Mouse (Mus musculus) G1E (cell line): ENCODE data around the gene Rsph1.

Experiments
- CTCF ChIP-seq: IDR thresholded peaks from 2 replicates; pipeline ENCODE4 v1.5.1; 2012; ENCODE audit warnings: low read depth, low read length, inconsistent platforms, mixed read lengths
- GATA1 ChIP-seq: IDR thresholded peaks from 2 replicates; pipeline ENCODE4 v1.6.1; 2012; ENCODE audit warnings: borderline replicate concordance, low read length, inconsistent platforms, mixed read lengths

DNA sequence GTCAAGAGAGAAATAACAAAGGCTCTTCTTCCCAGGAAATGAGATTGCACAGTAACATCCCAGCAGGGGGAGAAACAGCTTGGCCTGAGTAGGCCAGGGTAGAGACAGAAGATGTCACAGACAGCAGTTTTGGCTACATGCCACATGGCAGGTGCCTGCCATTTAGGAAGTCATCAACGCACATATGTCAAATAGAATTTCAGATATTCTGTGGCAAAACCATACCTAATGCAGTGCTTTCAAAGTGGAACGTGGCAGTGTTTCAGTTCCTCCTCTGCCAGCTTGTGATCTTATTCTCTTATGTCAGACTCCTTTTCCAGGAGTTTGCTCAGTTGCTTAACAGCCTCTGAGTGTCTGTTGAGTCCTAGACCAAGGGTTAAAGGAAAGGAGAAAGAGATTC, 8.7 kb upstream of the Rsph1 start:
- TF ChIP-seq CTCF, result no peak
- no peak for TF ChIP-seq GATA1
